ENCODE assay signal across 8 mouse cellular contexts in genomic region chr10:53428695-53429447, GRCm38 (mm10). TPM values are rescaled to one million over a fixed set of nuclear protein-coding genes. Genes with fewer than 3 reads are reported as not detected.
DNase-seq lines count a peak whose midpoint lies in the region; ATAC-seq and TF ChIP-seq lines count a peak whose summit lies in the region.
"Had no signal": no experiment of that assay in that cellular context is flagged by ENCODE, and none has a peak within 500 bp of the region (broad histone marks: within the 10 kb centered on the region; RNA-seq: fewer than 3 reads in every experiment).

No protein-coding gene starts in this region.

- no peak overlapping the region for H3K4me2 ChIP-seq in lung, embryonic 14.5 days

- H3K4me1 ChIP-seq in lung, embryonic 14.5 days (ENCODE audit: insufficient read depth) = peaks cover 8% of the 10 kb centered on the region; the same call in 1 of the 2 replicates

- H3K27me3 ChIP-seq in lung, embryonic 14.5 days (ENCODE audit: insufficient read depth, low read length) = no peaks in the 10 kb centered on the region

- H3K9ac ChIP-seq in lung, embryonic 14.5 days = no peak overlapping the region

- peak; percentile 42 for DNase-seq in lung, embryonic 14.5 days
- no peak for DNase-seq in lung, postnatal 25 days (ENCODE audit: low spot score)
- peak; percentile 70 for DNase-seq in heart, adult 9 months (ENCODE audit: low spot score in 2 of 2)
- DNase-seq in cerebellum, adult 8-10 months = no peak
- DNase-seq in left cerebral cortex, adult 8-10 months (ENCODE audit: low spot score in 2 of 2) = no peak
- DNase-seq: kidney, postnatal 25 days had no signal

- no peaks in the 10 kb centered on the region for H3K36me3 ChIP-seq in lung, embryonic 14.5 days (ENCODE audit: insufficient read depth)

- WGBS in lung, embryonic 14.5 days = 47% methylated on average over 7 of the region's 7 CpGs

- no peaks in the 10 kb centered on the region for H3K9me3 ChIP-seq in lung, embryonic 14.5 days (ENCODE audit: low read depth, low read length)

- no peak overlapping the region for H3K27ac ChIP-seq in lung, embryonic 14.5 days (ENCODE audit: low read depth)

- no peak; the same call in 1 of the 2 replicates for ATAC-seq in lung, embryonic 14.5 days (ENCODE audit: insufficient read depth)
- ATAC-seq in common myeloid progenitor, adult 5-6 weeks (replicated peaks; ENCODE audit: low read depth, poor library complexity, severe bottlenecking) = peak; percentile 48
- peak; percentile 40 for ATAC-seq in megakaryocyte progenitor cell, adult 5-6 weeks (replicated peaks; ENCODE audit: poor library complexity)

- no peak overlapping the region for H3K4me3 ChIP-seq in lung, embryonic 14.5 days (ENCODE audit: low read depth, low read length)

- TF ChIP-seq CTCF in lung, embryonic 14.5 days (IDR thresholded peaks at IDR 0.05; ENCODE audit: low read depth) = no peak

RNA-seq across cellular contexts. Expression of gene Cep85l, which starts 49.1 kb away (rescaled TPM):
- 10.3 and 11.6 TPM in 2 replicates for polyA plus RNA-seq in lung, embryonic 14.5 days (2014; fragmentation: Nextera tagmentation; extraction: Ambion mirVana)
- total RNA-seq in common myeloid progenitor, adult 5-6 weeks (2017) = 24.1 and 30.8 TPM in 2 replicates
- 34.0 and 37.0 TPM in 2 replicates for total RNA-seq in megakaryocyte progenitor cell, adult 5-6 weeks (2015)
- total RNA-seq in megakaryocyte progenitor cell, adult 5-6 weeks (2017) = 34.9 and 44.2 TPM in 2 replicates
- total RNA-seq in left cerebral cortex, adult 8-10 months (2022) = 10 to 100 TPM; 18.3 to 23.7 (median 20.7) TPM

Comparison
In these comparisons a context has a peak if more than half of its experiments do, and no peak if none do; other contexts are left out.
1. DNase-seq: peak in lung, embryonic 14.5 days (single experiment) and heart, adult 9 months (2 of 2); none in lung, postnatal 25 days (single experiment), cerebellum, adult 8-10 months (single experiment) and left cerebral cortex, adult 8-10 months (0 of 2).